Mouse (Mus musculus) stomach, postnatal 0 days (tissue): ENCODE measurements around the gene Mtf2.

ENCODE experiments used
- CTCF ChIP-seq: IDR thresholded peaks from 2 replicates; pipeline ENCODE4 v1.5.1; 2016; ENCODE audit warnings: antibody characterized with exemption, low read depth, mild to moderate bottlenecking, moderate library complexity
- EP300 ChIP-seq: optimal IDR thresholded peaks from 2 replicates; pipeline ENCODE3; 2016; ENCODE audit warnings: antibody characterized with exemption

DNA sequence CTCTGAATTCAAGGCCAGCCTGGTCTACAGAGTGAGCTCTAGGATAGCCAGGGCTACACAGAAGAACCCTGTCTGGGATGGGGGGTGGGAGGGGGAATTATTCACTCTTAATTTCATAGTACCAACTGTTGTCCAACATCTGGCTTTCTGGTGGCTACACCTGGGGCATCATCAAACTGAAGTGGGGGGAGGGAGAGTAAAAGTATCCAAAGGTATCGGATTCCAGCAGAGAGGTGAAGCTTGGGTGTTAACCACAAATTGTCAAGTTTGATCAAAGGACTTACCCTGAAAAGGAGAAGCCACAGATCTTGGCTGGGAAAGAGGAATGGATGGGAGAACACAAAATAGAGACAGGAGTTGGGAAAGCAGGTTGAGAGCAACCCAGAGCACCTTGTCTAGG, 21.6 kb upstream of the Mtf2 start:
- TF ChIP-seq CTCF (no peak), EP300 (no peak)
